15 mouse cellular contexts compared by ENCODE assay signal in genomic region chr3:60371176-60371965, GRCm38 (mm10).
A peak's percentile ranks its signal among the peaks of the same experiment; 100 is the strongest.
DNase-seq lines count a peak whose midpoint lies in the region; ATAC-seq and TF ChIP-seq lines count a peak whose summit lies in the region.
"Had no signal": no experiment of that assay in that cellular context is flagged by ENCODE, and none has a peak within 500 bp of the region (broad histone marks: within the 10 kb centered on the region; RNA-seq: fewer than 3 reads in every experiment).

No protein-coding gene starts in this region.

- no peak for DNase-seq in lung, postnatal 14 days
- peak; percentile 57 for DNase-seq in CH12.LX (ENCODE audit: extremely low read depth)
- peak; percentile 12 to 14 for DNase-seq in heart, postnatal 36 days
- DNase-seq in embryo, embryonic 11 days: no peak
- DNase-seq in left cerebral cortex, postnatal 14 days (ENCODE audit: low spot score in 2 of 2): no peak
- DNase-seq in left cerebral cortex, postnatal 4 days: no peak
- DNase-seq: right cerebral cortex, adult 18-20 months had no signal

- no peaks in the 10 kb centered on the region for H3K27me3 ChIP-seq in lung, embryonic 15.5 days
- H3K27me3 ChIP-seq in CH12.LX (replicated peaks): no peaks in the 10 kb centered on the region
- H3K27me3 ChIP-seq: midbrain, embryonic 15.5 days; neural tube, embryonic 13.5 days had no signal

- intact Hi-C loops in heart, postnatal 36 days (cut with DNase I): no loop called here
- intact Hi-C loops in left cerebral cortex, postnatal 14 days (cut with DNase I): no loop called here
- intact Hi-C loops in left cerebral cortex, postnatal 4 days (cut with DNase I): no loop called here

- no peaks in the 10 kb centered on the region for H3K9me3 ChIP-seq in lung, embryonic 15.5 days
- H3K9me3 ChIP-seq in CH12.LX (replicated peaks; ENCODE audit: low read length): no peaks in the 10 kb centered on the region
- H3K9me3 ChIP-seq: forebrain, embryonic 10.5 days; midbrain, embryonic 15.5 days; neural tube, embryonic 13.5 days had no signal

- in situ Hi-C loops in CH12.LX (cut with MboI; ENCODE audit: low pct_ligation_motif_present, low pct_unique_long_range_greater_than_20kb, low sequenced_read_pairs): no loop called here

- H3K27ac ChIP-seq in lung, embryonic 15.5 days: 0 out of 2 replicates have a peak overlapping the region, but pooled peaks have one; percentile 19
- no peak overlapping the region for H3K27ac ChIP-seq in CH12.LX (ENCODE audit: insufficient read depth, low read depth)
- H3K27ac ChIP-seq: forebrain, embryonic 10.5 days; midbrain, embryonic 15.5 days; neural tube, embryonic 13.5 days; stomach, postnatal 0 days had no signal

- dilution Hi-C loops in CH12.LX (cut with MboI; ENCODE audit: extremely low pct_ligation_motif_present, extremely low pct_unique_long_range_greater_than_20kb, low sequenced_read_pairs): no loop called here

- no peak for TF ChIP-seq CTCF in CH12.LX (conservative IDR thresholded peaks at IDR 0.05 in 1 of 2, IDR thresholded peaks at IDR 0.05 in 1 of 2; ENCODE audit: low read depth in 2 of 2, low read length in 2 of 2)

- WGBS in lung, embryonic 15.5 days: 61% methylated on average over 2 of the region's 2 CpGs

- no peaks in the 10 kb centered on the region for H3K4me1 ChIP-seq in lung, embryonic 15.5 days
- peaks cover 0 to 10% of the 10 kb centered on the region in 2 experiments; a peak in 2 of 4 replicates for H3K4me1 ChIP-seq in CH12.LX (ENCODE audit: control insufficient read depth in 1 of 2, insufficient read depth in 2 of 2)
- H3K4me1 ChIP-seq: forebrain, embryonic 10.5 days; midbrain, embryonic 15.5 days; neural tube, embryonic 13.5 days had no signal

- peak; percentile 90 for TF ChIP-seq EP300 in CH12.LX (IDR thresholded peaks at IDR 0.05; ENCODE audit: low read length)

- H3K9ac ChIP-seq in lung, embryonic 15.5 days: no peak overlapping the region
- no peak overlapping the region for H3K9ac ChIP-seq in CH12.LX (ENCODE audit: insufficient read depth, low read depth)
- H3K9ac ChIP-seq: midbrain, embryonic 15.5 days; neural tube, embryonic 13.5 days had no signal

- TF ChIP-seq RAD21 in CH12.LX (IDR thresholded peaks at IDR 0.05; ENCODE audit: low read depth, low read length): no peak

- no peak for ATAC-seq in lung, embryonic 15.5 days (ENCODE audit: borderline replicate concordance, extremely low read depth, low FRiP score, low TSS enrichment)
- peak; percentile 81 for ATAC-seq in common myeloid progenitor, adult 5-6 weeks (replicated peaks; ENCODE audit: low read depth, poor library complexity, severe bottlenecking)
- ATAC-seq: activated CD4-positive, CD25-positive, alpha-beta regulatory T cell, adult 4 months; intestine, postnatal 0 days; midbrain, embryonic 15.5 days had no signal

- no peak overlapping the region for H3K4me2 ChIP-seq in lung, embryonic 15.5 days
- H3K4me2 ChIP-seq in CH12.LX (ENCODE audit: insufficient read depth, low read depth, poor library complexity, severe bottlenecking): no peak overlapping the region
- H3K4me2 ChIP-seq: midbrain, embryonic 15.5 days; neural tube, embryonic 13.5 days had no signal

- TF ChIP-seq POLR2A in CH12.LX (IDR thresholded peaks at IDR 0.05; ENCODE audit: low read depth, low read length): no peak

- no peak overlapping the region for H3K4me3 ChIP-seq in lung, embryonic 15.5 days
- H3K4me3 ChIP-seq in CH12.LX (replicated peaks in 1 of 3; ENCODE audit: low read depth in 2 of 3, low read length in 2 of 3, poor library complexity in 1 of 3): no peak overlapping the region
- H3K4me3 ChIP-seq: forebrain, embryonic 10.5 days; midbrain, embryonic 15.5 days; neural tube, embryonic 13.5 days had no signal

- no peaks in the 10 kb centered on the region for H3K36me3 ChIP-seq in lung, embryonic 15.5 days
- H3K36me3 ChIP-seq in CH12.LX (replicated peaks in 1 of 2; ENCODE audit: control insufficient read depth in 1 of 2, insufficient read depth in 1 of 2, low read length in 1 of 2): no peaks in the 10 kb centered on the region
- H3K36me3 ChIP-seq: forebrain, embryonic 10.5 days; midbrain, embryonic 15.5 days; neural tube, embryonic 13.5 days had no signal

- no peaks in the 10 kb centered on the region for H3K79me2 ChIP-seq in CH12.LX (replicated peaks; ENCODE audit: control insufficient read depth, extremely low read depth, insufficient read depth, poor library complexity, severe bottlenecking)

TF ChIP-seq in CH12.LX, 34 proteins besides CTCF, POLR2A, EP300 and RAD21:
- TF ChIP-seq CHD1 (IDR thresholded peaks at IDR 0.05; ENCODE audit: low read depth, low read length) (no peak), TCF12 (IDR thresholded peaks at IDR 0.05; ENCODE audit: low read depth, low read length) (0 out of 2 replicates have a peak, but pooled peaks have one; percentile 37), ZKSCAN1 (IDR thresholded peaks at IDR 0.05; ENCODE audit: borderline replicate concordance, low read depth, low read length) (no peak), KAT2A (IDR thresholded peaks at IDR 0.05; ENCODE audit: insufficient replicate concordance, low read length) (no peak), ZNF384 (IDR thresholded peaks at IDR 0.05; ENCODE audit: low read depth, low read length) (peak; percentile 96), IRF4 (IDR thresholded peaks at IDR 0.05; ENCODE audit: low read depth, low read length) (peak; percentile 78), TBP (conservative IDR thresholded peaks at IDR 0.05; ENCODE audit: low read depth, low read length) (no peak), MYC (IDR thresholded peaks at IDR 0.05; ENCODE audit: low read depth, low read length) (peak; percentile 75; the same call in 1 of the 2 replicates), ELF1 (IDR thresholded peaks at IDR 0.05; ENCODE audit: low read depth, low read length) (no peak), PAX5 (IDR thresholded peaks at IDR 0.05; ENCODE audit: low read length) (no peak)

Comparison
In these comparisons a context has a peak if more than half of its experiments do, and no peak if none do; other contexts are left out.
1. DNase-seq: peak in CH12.LX (single experiment) and heart, postnatal 36 days (2 of 2); none in lung, postnatal 14 days (single experiment), embryo, embryonic 11 days (single experiment), left cerebral cortex, postnatal 14 days (0 of 2) and left cerebral cortex, postnatal 4 days (single experiment).